Mouse (Mus musculus) MEL (cell line): ENCODE measurements around the gene Mif. TPM values are rescaled to one million over a fixed set of nuclear protein-coding genes. Genes with fewer than 3 reads are reported as not detected.

Experiments
- DNase-seq: peaks from one replicate; pipeline ENCODE4 v3.0.0; 2011; ENCODE audit warnings: low read depth, low spot score
- H3K27ac ChIP-seq: 2 replicates; pipeline ENCODE4 v1.5.1; 2012; ENCODE audit warnings: low read depth, mild to moderate bottlenecking, control low read depth, low read length, moderate library complexity; ENCODE audit not compliant: control insufficient read depth
- H3K27me3 ChIP-seq, 2 experiments: fragments of 150-350 bp in 1 of 2; sonication (generic) in 1 of 2; 2 replicates each; pipeline ENCODE4 v1.6.1; 2012; ENCODE audit warnings: low read length in 2 of 2, mild to moderate bottlenecking in 2 of 2, improper control_type of control experiment in 1 of 2, moderate library complexity in 1 of 2; ENCODE audit not compliant: insufficient read depth in 2 of 2, control insufficient read depth in 1 of 2
- H3K36me3 ChIP-seq, 2 experiments: 2 replicates each; pipeline ENCODE4 v1.6.1; 2012 to 2014; ENCODE audit warnings: low read length in 2 of 2, improper control_type of control experiment in 1 of 2, inconsistent platforms in 1 of 2, mild to moderate bottlenecking in 1 of 2; ENCODE audit not compliant: insufficient read depth in 2 of 2, control insufficient read depth in 1 of 2
- H3K4me1 ChIP-seq, 2 experiments: fragments of 150-350 bp in 1 of 2; sonication (generic) in 1 of 2; 2 replicates each; pipeline ENCODE4 v1.6.1; 2012; ENCODE audit warnings: low read length in 2 of 2, improper control_type of control experiment in 1 of 2, mild to moderate bottlenecking in 1 of 2; ENCODE audit not compliant: insufficient read depth in 2 of 2, control insufficient read depth in 1 of 2
- H3K4me3 ChIP-seq, 2 experiments: fragments of 150-350 bp in 1 of 2; sonication (generic) in 1 of 2; 2 replicates each; pipeline ENCODE4 v1.5.1; 2012; ENCODE audit warnings: low read depth in 2 of 2, low read length in 2 of 2, mild to moderate bottlenecking in 2 of 2, moderate library complexity in 2 of 2, control low read depth in 1 of 2, improper control_type of control experiment in 1 of 2; ENCODE audit not compliant: control insufficient read depth in 1 of 2, insufficient read depth in 1 of 2
- H3K79me2 ChIP-seq: 2 replicates; pipeline ENCODE4 v1.6.1; 2012; ENCODE audit warnings: mild to moderate bottlenecking, low read length, moderate library complexity; ENCODE audit not compliant: control insufficient read depth, poor library complexity, insufficient read depth
- H3K9ac ChIP-seq: 2 replicates; pipeline ENCODE4 v1.6.1; 2012; ENCODE audit warnings: low read depth, mild to moderate bottlenecking, control low read depth, low read length, moderate library complexity; ENCODE audit not compliant: control insufficient read depth, poor library complexity, severe bottlenecking
- H3K9me3 ChIP-seq: fragments of 150-350 bp; sonication (generic); replicated peaks from 2 replicates; pipeline ENCODE4 v1.6.1; 2012; ENCODE audit warnings: mild to moderate bottlenecking, low read length, improper control_type of control experiment, moderate library complexity; ENCODE audit not compliant: insufficient read depth
- CHD1 ChIP-seq: IDR thresholded peaks from 2 replicates; pipeline ENCODE4 v1.6.1; 2012; ENCODE audit warnings: low read depth, mild to moderate bottlenecking, inconsistent platforms, low read length, improper control_type of control experiment
- E2F4 ChIP-seq: IDR thresholded peaks from 2 replicates; pipeline ENCODE4 v1.6.1; 2011; ENCODE audit warnings: low read depth, low read length, improper control_type of control experiment, borderline replicate concordance
- ELF1 ChIP-seq: IDR thresholded peaks from 2 replicates; pipeline ENCODE4 v1.6.1; 2014; ENCODE audit warnings: low read depth, mild to moderate bottlenecking, inconsistent platforms, low read length, improper control_type of control experiment, moderate library complexity
- GABPA ChIP-seq: IDR thresholded peaks from 2 replicates; pipeline ENCODE4 v1.6.1; 2012; ENCODE audit warnings: low read depth, mild to moderate bottlenecking, inconsistent platforms, low read length, improper control_type of control experiment, moderate library complexity
- HCFC1 ChIP-seq: IDR thresholded peaks from 2 replicates; pipeline ENCODE4 v1.6.1; 2012; ENCODE audit warnings: low read depth, mild to moderate bottlenecking, inconsistent platforms, low read length, improper control_type of control experiment, moderate library complexity
- JUND ChIP-seq: IDR thresholded peaks from 2 replicates; pipeline ENCODE4 v1.6.1; 2011; ENCODE audit warnings: low read depth, mild to moderate bottlenecking, improper control_type of control experiment, low read length
- KAT2A ChIP-seq: conservative IDR thresholded peaks from 2 replicates; pipeline ENCODE4 v1.6.1; 2012; ENCODE audit warnings: low read depth, low read length, improper control_type of control experiment, inconsistent platforms
- MAZ ChIP-seq: IDR thresholded peaks from 2 replicates; pipeline ENCODE4 v1.6.1; 2012; ENCODE audit warnings: low read depth, mild to moderate bottlenecking, inconsistent platforms, low read length, improper control_type of control experiment
- MEF2A ChIP-seq: IDR thresholded peaks from 2 replicates; pipeline ENCODE4 v1.6.1; 2014; ENCODE audit warnings: low read depth, mild to moderate bottlenecking, inconsistent platforms, low read length, improper control_type of control experiment; ENCODE audit not compliant: poor library complexity, insufficient replicate concordance, severe bottlenecking; ENCODE audit errors: extremely low read depth
- MXI1 ChIP-seq: IDR thresholded peaks from 2 replicates; pipeline ENCODE4 v1.6.1; 2011; ENCODE audit warnings: mild to moderate bottlenecking, low read depth, low read length, improper control_type of control experiment
- MYC ChIP-seq: IDR thresholded peaks from 2 replicates; pipeline ENCODE4 v1.6.1; 2011; ENCODE audit warnings: low read depth, mild to moderate bottlenecking, low read length, improper control_type of control experiment, moderate library complexity
- NELFE ChIP-seq: IDR thresholded peaks from 2 replicates; pipeline ENCODE4 v1.6.1; 2011; ENCODE audit warnings: low read depth, low read length, improper control_type of control experiment
- NRF1 ChIP-seq: IDR thresholded peaks from 2 replicates; pipeline ENCODE4 v1.6.1; 2014; ENCODE audit warnings: low read depth, mild to moderate bottlenecking, inconsistent platforms, low read length, improper control_type of control experiment, moderate library complexity; ENCODE audit not compliant: poor library complexity, insufficient read depth, severe bottlenecking
- POLR2A ChIP-seq, 2 experiments: IDR thresholded peaks; 2 replicates each; pipeline ENCODE4 v1.6.1; 2011 to 2012; ENCODE audit warnings: low read length in 2 of 2, mild to moderate bottlenecking in 2 of 2, control low read depth in 1 of 2, improper control_type of control experiment in 1 of 2, low read depth in 1 of 2, moderate library complexity in 1 of 2; ENCODE audit not compliant: control insufficient read depth in 1 of 2, insufficient read depth in 1 of 2, poor library complexity in 1 of 2
- POLR2AphosphoS2 ChIP-seq: IDR thresholded peaks from 2 replicates; pipeline ENCODE4 v1.6.1; 2011; ENCODE audit warnings: low read length, improper control_type of control experiment
- POLR2AphosphoS5 ChIP-seq: IDR thresholded peaks from 2 replicates; pipeline ENCODE4 v1.6.1; 2012; ENCODE audit warnings: low read depth, borderline replicate concordance, mild to moderate bottlenecking, inconsistent platforms, low read length, moderate library complexity, mixed read lengths
- RCOR1 ChIP-seq: IDR thresholded peaks from 2 replicates; pipeline ENCODE4 v1.6.1; 2012; ENCODE audit warnings: low read depth, mild to moderate bottlenecking, inconsistent platforms, low read length, improper control_type of control experiment
- SMC3 ChIP-seq: IDR thresholded peaks from 2 replicates; pipeline ENCODE4 v1.6.1; 2011; ENCODE audit warnings: low read depth, low read length, improper control_type of control experiment
- TAL1 ChIP-seq: IDR thresholded peaks from 2 replicates; pipeline ENCODE4 v1.6.1; 2012; ENCODE audit warnings: mild to moderate bottlenecking, inconsistent platforms, low read length, moderate library complexity, mixed read lengths
- TCF12 ChIP-seq: IDR thresholded peaks from 2 replicates; pipeline ENCODE4 v1.6.1; 2014; ENCODE audit warnings: low read depth, mild to moderate bottlenecking, inconsistent platforms, low read length, improper control_type of control experiment, moderate library complexity
- UBTF ChIP-seq: IDR thresholded peaks from 2 replicates; pipeline ENCODE4 v1.6.1; 2012; ENCODE audit warnings: low read depth, mild to moderate bottlenecking, inconsistent platforms, low read length, improper control_type of control experiment, moderate library complexity, borderline replicate concordance; ENCODE audit not compliant: insufficient read depth
- USF1 ChIP-seq: IDR thresholded peaks from 2 replicates; pipeline ENCODE4 v1.6.1; 2014; ENCODE audit warnings: low read depth, mild to moderate bottlenecking, inconsistent platforms, low read length, improper control_type of control experiment, moderate library complexity
- USF2 ChIP-seq, 2 experiments: IDR thresholded peaks; 2 replicates each; pipeline ENCODE4 v1.6.1; 2011 to 2012; ENCODE audit warnings: improper control_type of control experiment in 2 of 2, low read length in 2 of 2, borderline replicate concordance in 1 of 2, inconsistent platforms in 1 of 2, low read depth in 1 of 2, mild to moderate bottlenecking in 1 of 2; ENCODE audit not compliant: insufficient read depth in 1 of 2
- ZC3H11A ChIP-seq: IDR thresholded peaks from 2 replicates; pipeline ENCODE4 v1.6.1; 2012; ENCODE audit warnings: low read depth, mild to moderate bottlenecking, inconsistent platforms, low read length, improper control_type of control experiment
- ZKSCAN1 ChIP-seq: IDR thresholded peaks from 2 replicates; pipeline ENCODE4 v1.6.1; 2012; ENCODE audit warnings: low read depth, mild to moderate bottlenecking, inconsistent platforms, low read length, improper control_type of control experiment, moderate library complexity
- polyA plus RNA-seq, 2 experiments: library from polyadenylated mRNA; stranded (reverse) in 1 of 2; unstranded in 1 of 2; fragments of >175 nt in 1 of 2; fragments of >200 nt in 1 of 2; gene quantifications; 2 replicates each; pipeline versions ENCODE4 v1.2.1 to v1.2.4; 2012; ENCODE audit warnings: low replicate concordance in 2 of 2, low read depth in 1 of 2; ENCODE audit not compliant: insufficient read length in 2 of 2, insufficient read depth in 1 of 2, missing spikeins in 1 of 2
- total RNA-seq: library from RNA; depleted of rRNA; stranded (reverse); fragments of 300-350 nt; gene quantifications from 2 replicates; pipeline ENCODE4 v1.2.3, GENCODE M21; 2012

The Mif gene
- total and polyA plus RNA-seq, 3 experiments: 817 to 2,606 (median 862) TPM

DNA sequence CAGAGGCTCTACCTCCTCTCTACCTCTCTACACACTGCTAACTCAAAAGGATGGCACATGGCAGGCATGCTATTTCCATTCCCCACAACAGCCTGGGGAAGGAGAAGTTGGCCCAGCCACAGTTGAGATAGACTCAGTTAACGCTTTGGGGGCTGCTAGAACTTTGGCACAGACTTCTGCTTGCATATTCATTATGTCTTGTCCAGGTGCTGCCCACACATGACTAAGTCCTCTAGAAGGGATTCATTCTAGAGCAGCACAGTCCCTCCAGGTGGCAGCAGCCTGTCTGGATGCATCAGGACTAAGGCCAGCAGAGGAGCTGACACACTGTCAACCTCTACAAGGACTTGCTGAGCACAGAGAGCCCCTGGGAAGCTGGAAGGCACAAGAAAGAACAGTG lies 36.2 kb upstream of the Mif start:
- no peak overlapping the region for H3K4me3 ChIP-seq
- no peak overlapping the region for H3K27ac ChIP-seq
- TF ChIP-seq UBTF (no peak), USF2 (IDR thresholded peaks at IDR 0.05; ENCODE audit: borderline replicate concordance in 1 of 2, insufficient read depth in 1 of 2, low read depth in 1 of 2, low read length in 2 of 2) (no peak), ELF1 (no peak), RCOR1 (no peak), HCFC1 (no peak), GABPA (no peak), MAZ (no peak), KAT2A (no peak), TAL1 (no peak), MYC (no peak), POLR2A (IDR thresholded peaks at IDR 0.05; ENCODE audit: control insufficient read depth in 1 of 2, insufficient read depth in 1 of 2, low read depth in 1 of 2, low read length in 2 of 2, poor library complexity in 1 of 2) (no peak), MXI1 (no peak), POLR2AphosphoS5 (no peak)

GRCm38 (mm10) chr10:75895730-75896129 lies 35.7 kb upstream of the Mif start:
- Histone ChIP-seq H3K9me3 (no peaks in the 10 kb centered on the region), H3K27ac (no peak overlapping the region), H3K36me3 (peaks cover 0 to 2% of the 10 kb centered on the region in 2 experiments; a peak in 2 of 4 replicates), H3K4me3 (no peak overlapping the region), H3K9ac (no peak overlapping the region), H3K79me2 (no peaks in the 10 kb centered on the region), H3K4me1 (no peaks in the 10 kb centered on the region), H3K27me3 (no peaks in the 10 kb centered on the region)
- TF ChIP-seq USF1: no peak
- no peak for TF ChIP-seq JUND
- no peak for TF ChIP-seq ZC3H11A
- no peak for TF ChIP-seq MXI1
- no peak for TF ChIP-seq CHD1
- no peak for TF ChIP-seq MYC
- no peak for TF ChIP-seq ELF1
- TF ChIP-seq UBTF: no peak
- no peak for TF ChIP-seq NELFE
- no peak for TF ChIP-seq NRF1
- TF ChIP-seq E2F4: no peak
- no peak for TF ChIP-seq TCF12
- no peak for TF ChIP-seq HCFC1
- no peak for TF ChIP-seq USF2 (IDR thresholded peaks at IDR 0.05; ENCODE audit: borderline replicate concordance in 1 of 2, insufficient read depth in 1 of 2, low read depth in 1 of 2, low read length in 2 of 2)
- TF ChIP-seq POLR2A (IDR thresholded peaks at IDR 0.05; ENCODE audit: control insufficient read depth in 1 of 2, insufficient read depth in 1 of 2, low read depth in 1 of 2, low read length in 2 of 2, poor library complexity in 1 of 2): no peak
- TF ChIP-seq POLR2AphosphoS2: no peak
- TF ChIP-seq MEF2A: no peak
- no peak for TF ChIP-seq ZKSCAN1
- no peak for TF ChIP-seq SMC3
- no peak for DNase-seq

More for the DNA sequence above, 36.2 kb upstream of the Mif start:
- no peaks in the 10 kb centered on the region for H3K9me3 ChIP-seq
- H3K27me3 ChIP-seq: no peaks in the 10 kb centered on the region
- peaks cover 0 to 2% of the 10 kb centered on the region in 2 experiments; a peak in 2 of 4 replicates for H3K36me3 ChIP-seq
- DNase-seq: no peak
- H3K9ac ChIP-seq: no peak overlapping the region
- H3K4me1 ChIP-seq: no peaks in the 10 kb centered on the region
- H3K79me2 ChIP-seq: no peaks in the 10 kb centered on the region
